Mouse (Mus musculus): ENCODE measurements around the gene Rrp8. TPM values are rescaled to one million over a fixed set of nuclear protein-coding genes. Genes with fewer than 3 reads are reported as not detected.
"Not testable (repeated sequence)": the region's sequence is repeated elsewhere in the genome, so short reads cannot be mapped to it uniquely, and the experiment has no call there.

The Rrp8 gene
- polyA plus RNA-seq, 1 experiment from 2014 or later, result 43.1 TPM

DNA sequence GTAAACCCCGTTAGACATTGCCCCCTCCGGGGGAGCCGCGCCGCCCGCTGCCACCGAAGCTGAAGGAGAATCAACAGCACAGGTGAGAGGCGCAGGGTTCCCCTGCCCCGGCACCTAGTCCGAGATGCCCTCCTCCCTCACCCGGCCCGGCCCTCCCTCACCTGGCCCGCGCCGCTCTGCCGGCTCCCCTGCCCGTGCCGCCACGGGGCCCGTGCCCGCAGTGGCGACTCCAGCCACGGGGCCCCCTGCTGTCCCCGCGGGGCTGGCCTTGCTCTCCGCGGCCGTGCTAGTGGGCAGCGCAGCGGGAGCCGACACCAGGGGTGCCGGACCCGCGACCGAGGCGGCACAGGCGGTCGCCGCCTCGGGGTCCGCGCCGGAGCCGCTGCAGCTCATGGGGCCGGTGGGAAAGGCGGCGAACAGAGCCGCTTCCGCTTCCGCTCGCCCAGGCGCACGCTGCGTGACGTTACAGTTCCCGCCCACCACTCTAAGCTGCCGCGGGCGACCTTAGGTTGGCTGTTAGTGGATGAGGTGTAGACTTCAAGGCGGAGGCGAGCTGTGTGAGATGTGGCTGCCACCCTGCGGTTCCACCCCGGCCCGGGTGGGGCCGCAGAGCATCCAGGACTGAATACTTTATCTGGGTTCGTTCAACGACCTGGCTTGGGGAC, 6.9 kb upstream of the Rrp8 start, which contains the start of gene Taf10:
Gene Taf10 (minus strand): TSS at position 436 of the 665 bp plus-strand sequence.
- peak within 1 kb of the TSS; percentile 85 for H3K4me2 ChIP-seq
- peaks cover 17% of the 10 kb centered on the region for H3K4me1 ChIP-seq (replicated peaks)
- peak within 1 kb of the TSS; percentile 98 for H3K4me3 ChIP-seq (replicated peaks)
- peak within 1 kb of the TSS; percentile 91 for H3K9ac ChIP-seq (replicated peaks)
- H3K27ac ChIP-seq, result peak within 1 kb of the TSS; percentile 76
- under 1% methylated on average over 63 of the region's 67 CpGs for WGBS
- peak; percentile 95 for ATAC-seq (ENCODE audit: insufficient number of reproducible peaks, insufficient read depth, low FRiP score, low TSS enrichment, low read depth)
- H3K27me3 ChIP-seq, result no peaks in the 10 kb centered on the region
- H3K9me3 ChIP-seq, result no peaks in the 10 kb centered on the region
- peaks cover 59% of the 10 kb centered on the region for H3K36me3 ChIP-seq

DNA sequence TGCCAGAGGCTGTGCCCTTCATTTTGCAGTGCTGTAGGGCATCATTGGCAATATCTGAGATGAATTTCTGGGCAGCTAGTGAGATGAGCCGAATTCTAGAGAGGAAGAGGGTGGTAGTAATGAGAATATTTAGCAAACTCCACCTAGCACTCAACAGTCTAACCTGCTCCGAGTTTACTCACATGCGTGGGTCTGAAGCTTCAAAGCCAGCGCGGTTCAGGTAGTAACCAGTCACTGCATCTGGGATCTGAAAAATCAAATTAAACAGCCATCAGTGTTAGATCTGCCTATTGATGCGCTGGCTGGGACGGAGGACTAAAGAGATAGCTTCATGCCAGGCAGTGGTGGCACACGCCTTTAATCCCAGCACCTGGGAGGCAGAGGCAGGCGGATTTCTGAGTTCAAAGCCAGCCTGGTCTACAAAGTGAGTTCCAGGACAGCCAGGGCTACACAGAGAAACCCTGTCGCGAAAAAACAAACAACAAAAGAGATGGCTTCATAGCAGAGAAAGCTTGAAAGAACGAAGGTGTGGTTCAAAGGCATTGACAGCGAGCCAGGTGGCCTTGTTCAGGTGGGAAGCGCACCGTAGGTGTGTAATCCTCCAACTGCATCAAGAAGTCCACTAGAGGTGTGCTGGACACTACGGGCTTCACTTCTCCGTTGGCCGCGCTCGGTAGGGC, 6.2 kb upstream of the Rrp8 start:
- WGBS, result 37% methylated on average over 20 of the region's 20 CpGs
- Histone ChIP-seq H3K4me3 (replicated peaks) (peak overlapping the region; percentile 98), H3K4me2 (peak overlapping the region; percentile 85), H3K4me1 (replicated peaks) (peaks cover 24% of the 10 kb centered on the region), H3K27ac (peak overlapping the region; percentile 76; the same call in 1 of the 2 replicates), H3K9ac (replicated peaks) (peak overlapping the region; percentile 91), H3K36me3 (peaks cover 58% of the 10 kb centered on the region)
- ATAC-seq (ENCODE audit: insufficient number of reproducible peaks, insufficient read depth, low FRiP score, low TSS enrichment, low read depth); H3K27me3 ChIP-seq; H3K9me3 ChIP-seq: not testable (repeated sequence)

- H3K4me3 ChIP-seq (replicated peaks), result peak overlapping the region; percentile 98
- WGBS, result 82% methylated on average over 7 of the region's 7 CpGs
- peaks cover 31% of the 10 kb centered on the region for H3K4me1 ChIP-seq (replicated peaks)
- H3K27me3 ChIP-seq; ATAC-seq (ENCODE audit: insufficient number of reproducible peaks, insufficient read depth, low FRiP score, low TSS enrichment, low read depth); H3K27ac ChIP-seq; H3K9ac ChIP-seq (replicated peaks); H3K9me3 ChIP-seq: not testable (repeated sequence)
- peak overlapping the region; percentile 85 for H3K4me2 ChIP-seq
- peaks cover 51% of the 10 kb centered on the region for H3K36me3 ChIP-seq
These were observed 5.5 kb upstream of the Rrp8 start for GRCm38 (mm10) chr7:105742539-105743215.

DNA sequence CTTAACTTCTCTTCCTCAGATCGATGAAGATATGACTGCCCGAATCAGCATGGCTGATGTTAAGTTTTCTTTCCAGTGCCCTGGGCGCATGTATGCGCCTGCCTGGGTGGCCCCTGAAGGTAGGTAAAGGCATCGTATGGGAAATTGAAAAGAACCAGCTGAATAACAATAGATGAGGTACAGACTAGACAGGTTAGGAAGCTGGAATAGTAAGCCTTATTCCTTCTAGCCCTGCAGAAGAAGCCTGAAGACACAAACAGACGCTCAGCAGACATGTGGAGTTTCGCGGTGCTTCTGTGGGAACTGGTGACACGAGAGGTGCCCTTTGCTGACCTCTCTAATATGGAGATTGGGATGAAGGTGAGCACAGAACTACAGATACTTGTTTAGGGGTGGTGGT, 4.8 kb upstream of the Rrp8 start:
- Histone ChIP-seq H3K9ac (replicated peaks) (no peak overlapping the region), H3K36me3 (peaks cover 46% of the 10 kb centered on the region), H3K4me1 (replicated peaks) (peaks cover 34% of the 10 kb centered on the region), H3K27me3 (no peaks in the 10 kb centered on the region), H3K27ac (no peak overlapping the region), H3K4me2 (no peak overlapping the region), H3K4me3 (replicated peaks) (no peak overlapping the region), H3K9me3 (no peaks in the 10 kb centered on the region)
- 90% methylated on average over 9 of the region's 9 CpGs for WGBS
- no peak for ATAC-seq (ENCODE audit: insufficient number of reproducible peaks, insufficient read depth, low FRiP score, low TSS enrichment, low read depth)

DNA sequence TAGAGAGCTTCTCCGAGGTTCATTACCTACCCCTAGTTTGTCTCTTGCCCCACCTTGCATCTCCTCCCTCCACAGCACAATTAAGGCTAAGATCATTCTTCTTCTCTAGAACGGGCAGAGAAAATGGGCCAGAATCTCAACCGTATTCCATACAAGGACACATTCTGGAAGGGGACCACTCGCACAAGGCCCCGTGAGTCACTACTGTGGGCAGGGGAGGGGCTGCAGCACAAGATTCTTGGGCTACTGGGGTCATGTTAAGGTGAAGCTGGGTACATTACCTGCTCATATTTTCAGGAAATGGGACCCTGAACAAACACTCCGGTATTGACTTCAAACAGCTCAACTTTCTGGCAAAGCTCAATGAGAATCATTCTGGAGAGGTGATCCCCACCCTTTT, 3.7 kb upstream of the Rrp8 start:
- no peak overlapping the region for H3K4me3 ChIP-seq (replicated peaks)
- 87% methylated on average over 6 of the region's 6 CpGs for WGBS
- H3K36me3 ChIP-seq, result peaks cover 36% of the 10 kb centered on the region
- no peak overlapping the region for H3K27ac ChIP-seq
- no peak overlapping the region for H3K4me2 ChIP-seq
- H3K27me3 ChIP-seq, result no peaks in the 10 kb centered on the region
- no peak overlapping the region for H3K9ac ChIP-seq (replicated peaks)
- no peaks in the 10 kb centered on the region for H3K9me3 ChIP-seq
- no peak for ATAC-seq (ENCODE audit: insufficient number of reproducible peaks, insufficient read depth, low FRiP score, low TSS enrichment, low read depth)
- peaks cover 34% of the 10 kb centered on the region for H3K4me1 ChIP-seq (replicated peaks)

DNA sequence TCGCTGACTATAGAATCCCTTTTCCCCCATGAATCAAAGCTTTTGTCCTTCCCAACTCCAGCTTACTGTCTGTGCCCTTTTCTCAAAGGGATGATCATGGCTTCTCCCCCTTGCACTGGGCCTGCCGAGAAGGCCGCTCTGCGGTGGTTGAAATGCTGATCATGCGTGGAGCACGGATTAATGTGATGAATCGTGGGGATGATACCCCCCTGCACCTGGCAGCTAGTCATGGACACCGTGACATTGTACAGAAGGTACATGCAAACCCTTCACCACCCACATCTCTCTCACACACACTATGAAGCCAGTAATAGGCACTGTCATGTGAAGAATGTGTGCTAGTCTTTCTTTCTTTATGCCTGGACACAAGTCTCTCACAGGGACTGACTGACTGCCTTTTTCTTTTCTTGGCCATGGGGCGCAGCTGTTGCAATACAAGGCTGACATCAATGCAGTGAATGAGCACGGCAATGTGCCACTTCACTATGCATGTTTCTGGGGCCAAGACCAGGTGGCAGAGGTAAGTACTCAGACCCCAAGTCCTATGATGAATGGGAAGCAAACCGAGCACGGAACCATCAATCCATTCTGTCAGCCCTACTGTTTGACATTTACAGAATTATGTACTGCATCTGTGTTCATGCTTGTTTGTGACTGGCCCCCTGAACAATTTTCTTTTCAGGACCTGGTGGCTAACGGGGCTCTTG, 3.1 kb upstream of the Rrp8 start:
- Histone ChIP-seq H3K4me2 (no peak overlapping the region), H3K9me3 (no peaks in the 10 kb centered on the region), H3K27me3 (no peaks in the 10 kb centered on the region), H3K27ac (peak overlapping the region; percentile 45; the same call in 1 of the 2 replicates), H3K9ac (replicated peaks) (no peak overlapping the region), H3K4me3 (replicated peaks) (no peak overlapping the region), H3K4me1 (replicated peaks) (peaks cover 40% of the 10 kb centered on the region), H3K36me3 (peaks cover 36% of the 10 kb centered on the region)
- no peak for ATAC-seq (ENCODE audit: insufficient number of reproducible peaks, insufficient read depth, low FRiP score, low TSS enrichment, low read depth)
- 91% methylated on average over 13 of the region's 13 CpGs for WGBS

- H3K27ac ChIP-seq, result peak overlapping the region; percentile 82
- H3K4me1 ChIP-seq (replicated peaks), result peaks cover 43% of the 10 kb centered on the region
- H3K9ac ChIP-seq (replicated peaks), result no peak overlapping the region
- 0 out of 2 replicates have a peak overlapping the region, but pooled peaks have one; percentile 13 for H3K4me3 ChIP-seq (replicated peaks)
- peaks cover 46% of the 10 kb centered on the region for H3K36me3 ChIP-seq
- no peaks in the 10 kb centered on the region for H3K9me3 ChIP-seq
- ATAC-seq (ENCODE audit: insufficient number of reproducible peaks, insufficient read depth, low FRiP score, low TSS enrichment, low read depth), result no peak
- WGBS, result 14% methylated on average over 3 of the region's 3 CpGs
- H3K27me3 ChIP-seq, result no peaks in the 10 kb centered on the region
- peak overlapping the region; percentile 80 for H3K4me2 ChIP-seq
These were observed 1.8 kb upstream of the Rrp8 start for GRCm38 (mm10) chr7:105738948-105739347.

GRCm38 (mm10) chr7:105738286-105738685, 1.1 kb upstream of the Rrp8 start:
- H3K36me3 ChIP-seq, result peaks cover 53% of the 10 kb centered on the region
- no peak overlapping the region; the same call in 1 of the 2 replicates for H3K9ac ChIP-seq (replicated peaks)
- H3K27ac ChIP-seq, result peak overlapping the region; percentile 82; the same call in 1 of the 2 replicates
- no peaks in the 10 kb centered on the region for H3K9me3 ChIP-seq
- H3K27me3 ChIP-seq, result no peaks in the 10 kb centered on the region
- no peak for ATAC-seq (ENCODE audit: insufficient number of reproducible peaks, insufficient read depth, low FRiP score, low TSS enrichment, low read depth)
- H3K4me2 ChIP-seq, result peak overlapping the region; percentile 80
- no peak overlapping the region for H3K4me3 ChIP-seq (replicated peaks)
- peaks cover 38% of the 10 kb centered on the region for H3K4me1 ChIP-seq (replicated peaks)
- WGBS, result 82% methylated on average over 2 of the region's 2 CpGs

GRCm38 (mm10) chr7:105737648-105738047, 463 bp upstream of the Rrp8 start:
- Histone ChIP-seq H3K27ac (no peak overlapping the region), H3K4me2 (peak overlapping the region; percentile 80), H3K9me3 (no peaks in the 10 kb centered on the region), H3K9ac (replicated peaks) (peak overlapping the region; percentile 85), H3K36me3 (peaks cover 53% of the 10 kb centered on the region), H3K27me3 (no peaks in the 10 kb centered on the region), H3K4me1 (replicated peaks) (peaks cover 33% of the 10 kb centered on the region), H3K4me3 (replicated peaks) (peak overlapping the region; percentile 82)
- ATAC-seq (ENCODE audit: insufficient number of reproducible peaks, insufficient read depth, low FRiP score, low TSS enrichment, low read depth), result no peak
- WGBS, result 38% methylated on average over 3 of the region's 3 CpGs

DNA sequence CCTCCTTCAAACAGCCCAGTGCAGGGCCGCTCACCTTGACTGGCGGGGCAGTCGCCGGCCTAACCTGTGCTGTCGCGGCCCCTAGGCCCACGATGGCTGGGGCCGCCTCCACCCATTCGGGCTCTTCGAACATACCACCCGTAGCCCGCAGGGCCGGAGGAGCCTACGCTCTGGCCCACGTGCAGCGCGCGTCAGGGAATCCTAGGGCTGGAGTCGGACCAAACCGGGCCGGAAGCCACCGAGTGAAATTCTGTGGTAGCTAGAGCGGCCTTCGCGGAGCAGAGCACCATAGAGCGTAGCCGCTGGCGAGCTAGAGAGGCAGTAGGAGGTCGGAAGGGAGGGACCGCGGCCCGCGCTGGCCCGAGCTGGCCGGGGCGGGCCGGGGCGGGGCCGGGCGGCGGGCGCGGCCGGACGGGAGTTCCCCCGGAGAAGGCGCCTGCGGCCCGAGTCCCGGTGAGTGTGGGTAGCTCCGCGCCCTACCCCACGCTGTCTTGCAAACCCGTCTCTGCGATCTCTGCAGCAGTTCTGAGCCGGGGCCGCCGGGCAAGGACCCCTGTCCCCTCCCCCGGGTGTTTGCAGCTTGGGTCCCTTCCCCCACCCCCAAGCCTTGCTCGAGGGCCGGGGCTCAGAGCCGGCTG, 802 bp downstream of the Rrp8 start, which contains the start of gene Ilk:
Gene Ilk (plus strand): TSS at position 329 of the 638 bp plus-strand sequence.
- H3K27me3 ChIP-seq, result no peaks in the 10 kb centered on the region
- ATAC-seq (ENCODE audit: insufficient number of reproducible peaks, insufficient read depth, low FRiP score, low TSS enrichment, low read depth), result peak; percentile 96
- peaks cover 53% of the 10 kb centered on the region for H3K36me3 ChIP-seq
- peaks cover 33% of the 10 kb centered on the region for H3K4me1 ChIP-seq (replicated peaks)
- peak within 1 kb of the TSS; percentile 80 for H3K27ac ChIP-seq
- H3K9me3 ChIP-seq, result no peaks in the 10 kb centered on the region
- peak within 1 kb of the TSS; percentile 82 for H3K4me3 ChIP-seq (replicated peaks)
- H3K9ac ChIP-seq (replicated peaks), result peak within 1 kb of the TSS; percentile 85
- under 1% methylated on average over 56 of the region's 62 CpGs for WGBS
- H3K4me2 ChIP-seq, result peak within 1 kb of the TSS; percentile 80

Measured in limb, embryonic 12.5 days (tissue).